Mouse (Mus musculus): ENCODE results near the gene Hectd3. TPM values are rescaled to one million over a fixed set of nuclear protein-coding genes. Genes with fewer than 3 reads are reported as not detected.
A peak's percentile ranks its signal among the peaks of the same experiment; 100 is the strongest.

The Hectd3 gene
- polyA plus RNA-seq, 1 experiment from 2014 or later = 14.7 TPM

DNA sequence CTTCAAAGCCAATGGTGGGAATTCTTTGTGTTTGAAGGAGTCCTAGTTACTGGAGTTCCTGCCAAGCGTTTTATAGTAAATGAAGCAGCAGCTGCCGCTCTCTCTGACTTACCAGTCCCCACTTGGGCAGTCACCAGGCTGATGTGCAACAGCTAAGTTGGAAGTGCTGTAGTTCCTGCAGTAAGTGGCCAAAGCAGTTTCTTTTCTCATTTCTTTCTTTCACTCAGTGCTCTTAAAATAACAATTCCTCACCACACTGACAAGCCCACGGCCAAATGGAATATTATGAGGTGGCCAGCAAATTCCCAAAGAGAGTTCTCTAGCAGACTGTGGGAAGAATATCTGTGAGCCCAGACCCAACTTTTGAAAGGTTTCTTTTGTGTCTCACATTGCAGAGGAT lies 11.9 kb downstream of the Hectd3 start:
- 77% methylated on average over 3 of the region's 3 CpGs for WGBS
- no peaks in the 10 kb centered on the region for H3K36me3 ChIP-seq (ENCODE audit: control insufficient read depth, insufficient read depth, low read length)
- H3K4me2 ChIP-seq (ENCODE audit: low read depth) = no peak overlapping the region
- no peaks in the 10 kb centered on the region for H3K9me3 ChIP-seq (ENCODE audit: control insufficient read depth, low read length)
- H3K27me3 ChIP-seq (ENCODE audit: control insufficient read depth, insufficient read depth, low read length) = no peaks in the 10 kb centered on the region
- no peak overlapping the region for H3K4me3 ChIP-seq (ENCODE audit: low read depth, low read length)
- DNase-seq (ENCODE audit: low spot score) = no peak
- no peak overlapping the region for H3K27ac ChIP-seq (ENCODE audit: low read depth, low read length)
- no peak for ATAC-seq (ENCODE audit: insufficient read depth, low FRiP score, low TSS enrichment)
- no peak overlapping the region for H3K9ac ChIP-seq (ENCODE audit: low read length)
- H3K4me1 ChIP-seq (ENCODE audit: control insufficient read depth, insufficient read depth, low read length) = no peaks in the 10 kb centered on the region

DNA sequence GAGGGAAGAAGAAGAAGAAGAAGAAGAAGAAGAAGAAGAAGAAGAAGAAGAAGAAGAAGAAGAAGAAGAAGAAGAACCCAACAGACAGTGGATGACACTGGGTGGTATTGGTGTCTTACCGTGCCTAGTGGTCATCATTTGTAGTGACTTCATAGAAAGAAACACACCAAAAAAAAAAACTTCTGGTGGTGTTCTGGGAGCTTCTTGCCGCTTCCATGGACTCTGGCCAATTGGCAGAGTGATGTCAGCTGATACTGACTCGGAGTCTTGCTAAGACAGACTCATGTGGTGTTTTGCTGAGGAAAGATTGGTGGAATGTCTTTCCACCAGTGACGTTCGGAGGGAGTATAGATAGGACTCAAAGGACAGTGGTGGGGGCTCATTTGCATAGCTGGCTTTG lies 15.1 kb downstream of the Hectd3 start:
- WGBS = 86% methylated on average over 5 of the region's 5 CpGs
- Histone ChIP-seq H3K4me2 (ENCODE audit: low read depth) (no peak overlapping the region), H3K9me3 (ENCODE audit: control insufficient read depth, low read length) (no peaks in the 10 kb centered on the region), H3K4me1 (ENCODE audit: control insufficient read depth, insufficient read depth, low read length) (no peaks in the 10 kb centered on the region), H3K27ac (ENCODE audit: low read depth, low read length) (no peak overlapping the region), H3K36me3 (ENCODE audit: control insufficient read depth, insufficient read depth, low read length) (no peaks in the 10 kb centered on the region), H3K9ac (ENCODE audit: low read length) (no peak overlapping the region), H3K4me3 (ENCODE audit: low read depth, low read length) (no peak overlapping the region), H3K27me3 (ENCODE audit: control insufficient read depth, insufficient read depth, low read length) (no peaks in the 10 kb centered on the region)
- ATAC-seq (ENCODE audit: insufficient read depth, low FRiP score, low TSS enrichment) (no peak), DNase-seq (ENCODE audit: low spot score) (no peak)

DNA sequence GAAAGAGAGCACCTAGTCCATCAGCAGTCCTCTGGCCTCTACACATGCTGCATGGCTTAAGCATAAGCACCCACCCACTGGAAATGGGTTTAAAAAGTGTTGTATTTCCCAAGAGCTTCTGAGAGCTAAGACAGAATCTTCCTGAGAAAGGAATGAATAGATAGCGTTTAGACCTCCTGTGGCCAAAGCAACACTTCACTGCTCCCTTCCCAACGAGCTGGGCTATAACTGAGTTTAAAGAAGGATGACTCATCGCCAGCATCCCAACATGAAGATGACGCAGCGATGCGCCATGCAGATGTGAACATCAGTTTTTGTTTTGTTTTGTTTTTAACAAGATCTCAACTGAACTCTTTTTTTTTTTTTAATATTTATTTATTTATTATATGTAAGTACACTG lies 18.5 kb downstream of the Hectd3 start:
- Histone ChIP-seq H3K27ac (ENCODE audit: low read depth, low read length) (no peak overlapping the region), H3K36me3 (ENCODE audit: control insufficient read depth, insufficient read depth, low read length) (no peaks in the 10 kb centered on the region), H3K27me3 (ENCODE audit: control insufficient read depth, insufficient read depth, low read length) (no peaks in the 10 kb centered on the region), H3K9me3 (ENCODE audit: control insufficient read depth, low read length) (no peaks in the 10 kb centered on the region), H3K9ac (ENCODE audit: low read length) (no peak overlapping the region), H3K4me3 (ENCODE audit: low read depth, low read length) (no peak overlapping the region), H3K4me1 (ENCODE audit: control insufficient read depth, insufficient read depth, low read length) (no peaks in the 10 kb centered on the region), H3K4me2 (ENCODE audit: low read depth) (no peak overlapping the region)
- ATAC-seq (ENCODE audit: insufficient read depth, low FRiP score, low TSS enrichment) (no peak), DNase-seq (ENCODE audit: low spot score) (no peak)
- 82% methylated on average over 6 of the region's 6 CpGs for WGBS

DNA sequence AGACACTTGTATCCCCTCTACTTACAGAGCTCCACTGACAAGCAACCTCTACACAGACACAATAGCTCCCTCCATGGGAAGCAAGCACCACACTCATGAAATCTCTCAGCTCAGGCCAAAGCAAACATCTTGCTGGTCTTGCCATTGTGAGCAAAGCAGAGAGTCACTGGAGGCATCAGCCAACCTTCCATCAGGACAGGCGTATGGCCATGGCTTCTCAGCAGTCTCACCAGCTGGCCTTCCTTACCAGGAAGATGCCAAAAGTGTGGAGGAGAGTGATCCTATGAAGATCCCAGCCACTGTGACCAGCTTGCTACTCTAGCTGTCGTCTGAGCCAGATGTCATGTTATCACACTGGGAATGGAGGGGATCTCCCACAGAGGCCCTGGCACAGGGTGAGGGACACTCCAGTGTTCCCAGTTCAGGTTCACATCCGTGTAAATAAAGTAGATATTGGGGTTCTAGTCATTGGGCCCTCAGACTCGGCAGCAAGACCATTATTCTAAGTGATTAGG lies 19.8 kb downstream of the Hectd3 start:
- no peak for ATAC-seq (ENCODE audit: insufficient read depth, low FRiP score, low TSS enrichment)
- 75% methylated on average over 4 of the region's 4 CpGs for WGBS
- Histone ChIP-seq H3K9ac (ENCODE audit: low read length) (no peak overlapping the region), H3K27me3 (ENCODE audit: control insufficient read depth, insufficient read depth, low read length) (no peaks in the 10 kb centered on the region), H3K36me3 (ENCODE audit: control insufficient read depth, insufficient read depth, low read length) (no peaks in the 10 kb centered on the region), H3K9me3 (ENCODE audit: control insufficient read depth, low read length) (no peaks in the 10 kb centered on the region), H3K4me3 (ENCODE audit: low read depth, low read length) (no peak overlapping the region), H3K4me1 (ENCODE audit: control insufficient read depth, insufficient read depth, low read length) (0 out of 2 replicates have a peak, but pooled peaks cover under 1% of the 10 kb centered on the region), H3K27ac (ENCODE audit: low read depth, low read length) (no peak overlapping the region), H3K4me2 (ENCODE audit: low read depth) (no peak overlapping the region)
- no peak for DNase-seq (ENCODE audit: low spot score)

DNA sequence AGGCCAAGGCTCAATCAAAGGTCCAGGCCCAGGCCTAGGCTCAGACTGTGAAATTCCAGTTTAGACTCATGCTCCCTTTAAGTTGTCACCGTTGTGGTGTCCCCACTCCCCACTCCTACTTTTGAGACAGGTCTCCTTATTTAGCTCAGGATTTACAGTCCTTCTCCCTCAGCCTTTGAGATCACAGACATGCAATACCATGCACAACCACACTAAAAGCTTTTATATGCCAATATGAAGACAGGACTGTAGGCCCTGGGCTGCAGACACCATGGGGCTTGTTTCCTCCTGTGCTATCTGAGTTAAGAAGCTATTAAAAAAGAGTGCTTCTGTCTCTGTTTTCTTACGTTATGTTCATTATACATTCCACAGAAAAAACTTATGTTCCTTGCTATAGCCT lies 22.6 kb downstream of the Hectd3 start:
- DNase-seq (ENCODE audit: low spot score) (no peak), ATAC-seq (ENCODE audit: insufficient read depth, low FRiP score, low TSS enrichment) (no peak)
- Histone ChIP-seq H3K4me2 (ENCODE audit: low read depth) (no peak overlapping the region), H3K4me1 (ENCODE audit: control insufficient read depth, insufficient read depth, low read length) (0 out of 2 replicates have a peak, but pooled peaks cover 3% of the 10 kb centered on the region), H3K9me3 (ENCODE audit: control insufficient read depth, low read length) (no peaks in the 10 kb centered on the region), H3K27ac (ENCODE audit: low read depth, low read length) (no peak overlapping the region), H3K27me3 (ENCODE audit: control insufficient read depth, insufficient read depth, low read length) (no peaks in the 10 kb centered on the region), H3K4me3 (ENCODE audit: low read depth, low read length) (no peak overlapping the region), H3K9ac (ENCODE audit: low read length) (no peak overlapping the region), H3K36me3 (ENCODE audit: control insufficient read depth, insufficient read depth, low read length) (no peaks in the 10 kb centered on the region)
- WGBS = 91% methylated on average over 2 of the region's 2 CpGs

DNA sequence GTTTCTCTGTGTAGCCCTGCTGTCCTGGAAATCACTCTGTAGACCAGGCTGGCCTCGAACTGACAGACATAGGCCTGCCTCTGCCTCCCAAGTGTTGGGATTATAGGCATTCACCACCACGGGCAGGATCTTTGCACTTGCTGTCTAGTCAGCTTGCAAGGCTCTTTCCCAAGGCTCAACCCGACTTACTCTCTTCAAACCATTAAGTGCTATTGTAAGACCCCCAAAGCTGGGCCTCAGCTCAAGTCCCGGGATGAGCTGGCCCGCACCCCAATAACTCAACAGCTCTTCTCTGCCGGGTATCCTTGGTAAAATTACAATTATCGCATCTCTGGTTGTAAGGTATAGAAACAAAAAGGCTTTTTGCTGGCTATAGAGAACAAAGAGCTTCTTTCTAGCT lies 23.2 kb downstream of the Hectd3 start:
- Histone ChIP-seq H3K36me3 (ENCODE audit: control insufficient read depth, insufficient read depth, low read length) (peaks cover under 1% of the 10 kb centered on the region; the same call in 1 of the 2 replicates), H3K9me3 (ENCODE audit: control insufficient read depth, low read length) (no peaks in the 10 kb centered on the region), H3K4me1 (ENCODE audit: control insufficient read depth, insufficient read depth, low read length) (0 out of 2 replicates have a peak, but pooled peaks cover 3% of the 10 kb centered on the region), H3K4me3 (ENCODE audit: low read depth, low read length) (no peak overlapping the region), H3K27me3 (ENCODE audit: control insufficient read depth, insufficient read depth, low read length) (no peaks in the 10 kb centered on the region), H3K27ac (ENCODE audit: low read depth, low read length) (no peak overlapping the region), H3K9ac (ENCODE audit: low read length) (no peak overlapping the region), H3K4me2 (ENCODE audit: low read depth) (no peak overlapping the region)
- ATAC-seq (ENCODE audit: insufficient read depth, low FRiP score, low TSS enrichment) (no peak), DNase-seq (ENCODE audit: low spot score) (no peak)
- 82% methylated on average over 7 of the region's 7 CpGs for WGBS

DNA sequence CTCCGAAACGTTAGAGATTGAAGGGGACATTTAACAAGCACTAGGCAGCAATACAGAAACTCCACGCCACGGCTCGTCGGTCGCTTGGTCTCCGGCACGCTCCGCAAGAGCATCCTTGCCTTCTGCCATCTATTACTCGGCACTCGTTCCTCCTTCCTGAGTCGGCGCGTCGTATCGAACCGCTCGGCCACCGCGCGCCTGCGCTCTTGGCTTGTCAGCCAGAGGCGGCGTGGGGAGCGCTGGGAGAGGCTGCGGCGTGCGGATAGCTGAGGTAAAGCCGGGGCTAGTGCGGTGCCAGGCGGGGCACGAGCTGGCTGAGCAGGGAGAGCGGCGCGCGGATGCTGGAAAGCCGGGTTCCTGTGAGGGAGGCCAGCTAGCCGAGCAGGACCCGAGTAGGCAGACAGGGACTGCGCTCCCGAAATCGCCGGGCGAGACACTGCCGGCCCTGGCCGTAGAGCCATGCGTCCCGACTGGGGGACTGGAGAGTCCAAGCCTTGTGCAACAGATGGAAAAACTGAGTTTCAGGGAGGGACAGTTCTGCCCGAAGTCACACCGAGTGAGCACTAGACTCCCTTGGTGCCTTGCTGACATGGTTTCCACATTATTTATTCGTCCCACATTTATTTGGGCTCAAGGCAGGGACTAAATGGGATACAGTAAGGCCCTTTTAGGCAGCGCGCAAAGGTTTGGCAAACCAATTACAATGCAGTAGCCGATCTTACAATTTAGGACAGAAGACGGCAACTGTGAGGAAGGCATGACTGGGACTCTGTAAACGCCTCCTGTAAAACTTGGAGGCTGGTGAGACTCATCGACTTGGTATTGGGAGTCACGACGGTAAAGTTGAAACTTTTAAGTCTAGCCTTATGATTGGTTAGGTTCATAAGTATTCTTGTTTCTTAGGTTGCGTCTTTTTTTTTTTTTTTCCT lies 24.4 kb downstream of the Hectd3 start, which contains the start of gene Eif2b3:
Eif2b3 (plus strand) TSS at position 197 of the 929 bp plus-strand sequence.
- Histone ChIP-seq H3K4me1 (ENCODE audit: control insufficient read depth, insufficient read depth, low read length) (0 out of 2 replicates have a peak, but pooled peaks cover 3% of the 10 kb centered on the region), H3K9me3 (ENCODE audit: control insufficient read depth, low read length) (no peaks in the 10 kb centered on the region), H3K36me3 (ENCODE audit: control insufficient read depth, insufficient read depth, low read length) (peaks cover 2% of the 10 kb centered on the region; the same call in 1 of the 2 replicates), H3K27ac (ENCODE audit: low read depth, low read length) (no peak within 1 kb of the TSS), H3K4me2 (ENCODE audit: low read depth) (peak within 1 kb of the TSS; percentile 48), H3K27me3 (ENCODE audit: control insufficient read depth, insufficient read depth, low read length) (no peaks in the 10 kb centered on the region), H3K9ac (ENCODE audit: low read length) (peak within 1 kb of the TSS; percentile 86), H3K4me3 (ENCODE audit: low read depth, low read length) (peak within 1 kb of the TSS; percentile 86)
- ATAC-seq (ENCODE audit: insufficient read depth, low FRiP score, low TSS enrichment) (peak; percentile 93), DNase-seq (ENCODE audit: low spot score) (peak; percentile 93)
- under 1% methylated on average over 61 of the region's 61 CpGs for WGBS

DNA sequence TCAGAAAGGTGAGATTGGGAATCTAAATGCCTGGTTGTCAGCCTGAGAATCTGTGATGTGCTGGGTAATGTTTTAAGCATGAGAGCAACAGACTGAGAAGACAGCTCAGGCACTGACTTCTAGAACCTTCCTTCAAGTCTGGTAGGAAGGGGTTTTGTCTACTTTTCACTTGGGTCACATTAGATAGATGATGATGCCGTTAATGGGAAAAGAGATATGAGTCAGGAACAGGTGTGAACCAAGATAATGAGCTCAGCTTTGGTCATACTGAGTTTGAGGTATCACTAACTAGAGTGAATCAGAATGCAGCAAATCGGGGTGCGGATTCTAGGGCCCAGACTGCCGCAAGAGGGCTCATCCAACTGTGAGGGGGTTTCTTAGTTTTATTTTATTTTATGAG lies 28.4 kb downstream of the Hectd3 start:
- WGBS = 95% methylated on average over 4 of the region's 4 CpGs
- Histone ChIP-seq H3K27ac (ENCODE audit: low read depth, low read length) (no peak overlapping the region), H3K4me2 (ENCODE audit: low read depth) (no peak overlapping the region), H3K27me3 (ENCODE audit: control insufficient read depth, insufficient read depth, low read length) (no peaks in the 10 kb centered on the region), H3K4me1 (ENCODE audit: control insufficient read depth, insufficient read depth, low read length) (0 out of 2 replicates have a peak, but pooled peaks cover 3% of the 10 kb centered on the region), H3K9me3 (ENCODE audit: control insufficient read depth, low read length) (no peaks in the 10 kb centered on the region), H3K36me3 (ENCODE audit: control insufficient read depth, insufficient read depth, low read length) (peaks cover 2% of the 10 kb centered on the region; the same call in 1 of the 2 replicates), H3K9ac (ENCODE audit: low read length) (no peak overlapping the region), H3K4me3 (ENCODE audit: low read depth, low read length) (no peak overlapping the region)
- ATAC-seq (ENCODE audit: insufficient read depth, low FRiP score, low TSS enrichment) = no peak
- no peak for DNase-seq (ENCODE audit: low spot score)
